Comparison of ENCODE assay signal across 8 mouse cellular contexts in genomic region chr15:99527629-99528353, GRCm38 (mm10). TPM values are rescaled to one million over a fixed set of nuclear protein-coding genes. Genes with fewer than 3 reads are reported as not detected.
DNase-seq lines count a peak whose midpoint lies in the region; ATAC-seq and TF ChIP-seq lines count a peak whose summit lies in the region.

Gene Faim2, minus strand, starts transcription at chr15:99528165.

- peak; percentile 53; the same call in 1 of the 2 replicates for ATAC-seq in intestine, embryonic 15.5 days
- ATAC-seq in intestine, embryonic 16.5 days: no peak
- no peak for ATAC-seq in hindbrain, embryonic 11.5 days (ENCODE audit: low FRiP score)

- H3K27me3 ChIP-seq in intestine, embryonic 15.5 days (replicated peaks): peaks cover 25% of the 10 kb centered on the region
- peaks cover 23% of the 10 kb centered on the region for H3K27me3 ChIP-seq in intestine, embryonic 16.5 days (replicated peaks; ENCODE audit: control insufficient read depth, insufficient read depth, low read length)
- H3K27me3 ChIP-seq in hindbrain, embryonic 11.5 days (ENCODE audit: control insufficient read depth, insufficient read depth, low read length): no peaks in the 10 kb centered on the region
- H3K27me3 ChIP-seq in limb, embryonic 10.5 days (ENCODE audit: low read depth, poor library complexity, severe bottlenecking): peaks cover 61% of the 10 kb centered on the region

- no peaks in the 10 kb centered on the region for H3K4me1 ChIP-seq in intestine, embryonic 15.5 days (replicated peaks)
- no peaks in the 10 kb centered on the region for H3K4me1 ChIP-seq in intestine, embryonic 16.5 days (ENCODE audit: control insufficient read depth, insufficient read depth, low read length)
- peaks cover 3% of the 10 kb centered on the region for H3K4me1 ChIP-seq in cortical plate, adult 2 months (ENCODE audit: control insufficient read depth, insufficient read depth, low read length)
- 0 out of 2 replicates have a peak, but pooled peaks cover 2% of the 10 kb centered on the region for H3K4me1 ChIP-seq in hindbrain, embryonic 11.5 days (replicated peaks; ENCODE audit: control insufficient read depth, insufficient read depth, low read length)
- H3K4me1 ChIP-seq in limb, embryonic 10.5 days: peaks cover 29% of the 10 kb centered on the region

- H3K4me3 ChIP-seq in intestine, embryonic 15.5 days (replicated peaks): no peak within 1 kb of the TSS
- H3K4me3 ChIP-seq in intestine, embryonic 16.5 days (ENCODE audit: low read length): no peak within 1 kb of the TSS
- H3K4me3 ChIP-seq in cortical plate, adult 2 months (ENCODE audit: insufficient read depth, low read length): peak within 1 kb of the TSS; percentile 76
- H3K4me3 ChIP-seq in hindbrain, embryonic 11.5 days (ENCODE audit: low read depth, low read length): peak within 1 kb of the TSS; percentile 19
- H3K4me3 ChIP-seq in limb, embryonic 10.5 days: peak within 1 kb of the TSS; percentile 4; the same call in 1 of the 2 replicates

- TF ChIP-seq CTCF in cortical plate, adult 2 months (IDR thresholded peaks at IDR 0.05; ENCODE audit: extremely low read depth, insufficient read depth, low read length): 0 out of 2 replicates have a peak, but pooled peaks have one; percentile 28

- DNase-seq in hindbrain, embryonic 11.5 days (ENCODE audit: low spot score): peak; percentile 68
- no peak for DNase-seq in limb, embryonic 10.5 days (ENCODE audit: low spot score)
- peak; percentile 71 to 80 for DNase-seq in right cerebral cortex, postnatal 36 days (ENCODE audit: low spot score in 2 of 2)
- no peak for DNase-seq in kidney, postnatal 25 days
- no peak for DNase-seq in gastrocnemius, adult 8-10 months (ENCODE audit: low spot score in 2 of 2)

- peak; percentile 74 for TF ChIP-seq POLR2A in cortical plate, adult 2 months (IDR thresholded peaks at IDR 0.05; ENCODE audit: extremely low read depth, insufficient read depth, low read length)

- no peak within 1 kb of the TSS for H3K9ac ChIP-seq in intestine, embryonic 15.5 days
- no peak within 1 kb of the TSS for H3K9ac ChIP-seq in intestine, embryonic 16.5 days (ENCODE audit: low read depth, low read length)
- H3K9ac ChIP-seq in hindbrain, embryonic 11.5 days (ENCODE audit: low read depth, low read length): peak within 1 kb of the TSS; percentile 52

- WGBS in intestine, embryonic 15.5 days: 20% methylated on average over 25 of the region's 27 CpGs
- WGBS in intestine, embryonic 16.5 days: 13% methylated on average over 27 of the region's 27 CpGs
- WGBS in hindbrain, embryonic 11.5 days: 15% methylated on average over 21 of the region's 27 CpGs
- WGBS in limb, embryonic 10.5 days: 21% methylated on average over 27 of the region's 27 CpGs

- H3K36me3 ChIP-seq in intestine, embryonic 15.5 days: no peaks in the 10 kb centered on the region
- H3K36me3 ChIP-seq in intestine, embryonic 16.5 days (ENCODE audit: control insufficient read depth, insufficient read depth, low read length): no peaks in the 10 kb centered on the region
- no peaks in the 10 kb centered on the region for H3K36me3 ChIP-seq in hindbrain, embryonic 11.5 days (ENCODE audit: control insufficient read depth, insufficient read depth, low read length)
- H3K36me3 ChIP-seq in limb, embryonic 10.5 days: no peaks in the 10 kb centered on the region

- no peak within 1 kb of the TSS for H3K27ac ChIP-seq in intestine, embryonic 15.5 days
- no peak within 1 kb of the TSS for H3K27ac ChIP-seq in intestine, embryonic 16.5 days (ENCODE audit: low read length)
- peak within 1 kb of the TSS; percentile 97 for H3K27ac ChIP-seq in cortical plate, adult 2 months (ENCODE audit: insufficient read depth, low read length)
- no peak within 1 kb of the TSS for H3K27ac ChIP-seq in hindbrain, embryonic 11.5 days (ENCODE audit: low read depth, low read length)
- H3K27ac ChIP-seq in limb, embryonic 10.5 days: no peak within 1 kb of the TSS

- no peaks in the 10 kb centered on the region for H3K9me3 ChIP-seq in intestine, embryonic 15.5 days
- H3K9me3 ChIP-seq in intestine, embryonic 16.5 days (ENCODE audit: control insufficient read depth, low read length): no peaks in the 10 kb centered on the region
- no peaks in the 10 kb centered on the region for H3K9me3 ChIP-seq in hindbrain, embryonic 11.5 days (ENCODE audit: control insufficient read depth, low read length)
- H3K9me3 ChIP-seq in limb, embryonic 10.5 days (replicated peaks): no peaks in the 10 kb centered on the region

- no peak within 1 kb of the TSS for H3K4me2 ChIP-seq in intestine, embryonic 15.5 days (replicated peaks)
- no peak within 1 kb of the TSS for H3K4me2 ChIP-seq in intestine, embryonic 16.5 days (ENCODE audit: low read depth, low read length)
- peak within 1 kb of the TSS; percentile 44 for H3K4me2 ChIP-seq in hindbrain, embryonic 11.5 days (replicated peaks; ENCODE audit: low read depth, low read length)

RNA-seq across cellular contexts. Expression of gene Faim2, which starts in this region (rescaled TPM):
- polyA plus RNA-seq in intestine, embryonic 15.5 days (2015; fragmentation: Nextera tagmentation; extraction: Ambion mirVana): 0.60 and 0.61 TPM in 2 replicates
- polyA plus RNA-seq in intestine, embryonic 16.5 days (2015; fragmentation: Nextera tagmentation; extraction: Ambion mirVana): 0.91 and 1.1 TPM in 2 replicates
- polyA plus RNA-seq in cortical plate, adult 2 months (2012; rRNA removed): 162 and 172 TPM in 2 replicates
- polyA plus RNA-seq in hindbrain, embryonic 11.5 days (2014; fragmentation: Nextera tagmentation; extraction: Ambion mirVana): 0.97 and 2.3 TPM in 2 replicates
- 0.26 TPM in 1 of 2 replicates, not detected in the other for polyA plus RNA-seq in limb, embryonic 10.5 days (2016; fragmentation: Nextera tagmentation; extraction: Ambion mirVana)
- total RNA-seq in gastrocnemius, adult 8-10 months (2022): under 1 TPM in 3 of 4 experiments, not detected in 1; 0.13 to 0.21 (median 0.15) TPM

Comparison
In these comparisons a context has a peak if more than half of its experiments do, and no peak if none do; other contexts are left out.
1. RNA of gene Faim2 (polyA plus RNA-seq): 162 to 172 TPM in cortical plate, adult 2 months; 0.97 to 2.3 TPM in hindbrain, embryonic 11.5 days, 0.91 to 1.1 TPM in intestine, embryonic 16.5 days, 0.60 to 0.61 TPM in intestine, embryonic 15.5 days and 0.26 TPM in limb, embryonic 10.5 days; every median in the first group is over 10 times any median in the second.
2. Peak in ATAC-seq in intestine, embryonic 15.5 days; RNA of the gene not detected or under 1 TPM.
3. H3K4me3 ChIP-seq: peak in cortical plate, adult 2 months (single experiment), hindbrain, embryonic 11.5 days (single experiment) and limb, embryonic 10.5 days (single experiment); none in intestine, embryonic 15.5 days (single experiment) and intestine, embryonic 16.5 days (single experiment).
4. DNase-seq: peak in hindbrain, embryonic 11.5 days (single experiment) and right cerebral cortex, postnatal 36 days (2 of 2); none in limb, embryonic 10.5 days (single experiment), kidney, postnatal 25 days (0 of 2) and gastrocnemius, adult 8-10 months (0 of 2).